Mouse (Mus musculus): ENCODE data around the gene Alox12. TPM values are rescaled to one million over a fixed set of nuclear protein-coding genes. Genes with fewer than 3 reads are reported as not detected.

Alox12 gene
- total RNA-seq, 2 experiments from 2014 or later, result 0.13 to 0.27 TPM

DNA sequence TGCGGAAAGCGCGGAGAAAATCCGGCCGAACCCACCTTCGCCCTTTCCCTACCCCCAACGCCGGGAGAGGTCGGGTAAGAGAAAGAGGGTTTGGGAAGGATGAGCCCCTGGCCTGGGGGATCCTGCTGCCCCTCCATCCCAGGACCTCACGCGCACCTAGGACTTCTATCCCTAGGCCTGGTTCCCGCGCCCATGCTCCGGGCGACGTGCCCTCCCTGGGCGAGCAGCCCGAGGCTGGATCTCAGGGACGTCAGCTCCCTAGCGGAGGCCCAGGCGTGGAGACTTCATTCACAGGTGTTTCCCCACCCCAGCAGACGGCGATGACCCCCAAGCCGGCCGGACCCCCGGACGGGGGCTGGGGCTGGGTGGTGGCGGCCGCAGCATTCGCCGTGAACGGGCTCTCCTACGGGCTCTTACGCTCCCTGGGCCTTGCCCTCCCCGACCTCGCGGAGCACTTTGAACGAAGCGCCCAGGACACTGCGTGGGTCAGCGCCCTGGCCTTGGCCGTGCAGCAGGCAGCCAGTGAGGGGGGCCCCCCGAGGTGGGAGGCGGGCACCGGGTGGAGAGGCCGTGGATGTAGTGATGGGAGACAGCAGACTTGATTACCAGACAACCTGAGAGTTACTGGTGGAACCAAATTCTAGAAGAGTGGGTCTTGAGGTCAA lies 40.8 kb downstream of the Alox12 start:
- DNase-seq (ENCODE audit: low spot score in 2 of 2), result no peak
- H3K4me3 ChIP-seq, result peak overlapping the region; percentile 64
- no peak for TF ChIP-seq CTCF (conservative IDR thresholded peaks at IDR 0.05)
- peak overlapping the region; percentile 88 for H3K27ac ChIP-seq

DNA sequence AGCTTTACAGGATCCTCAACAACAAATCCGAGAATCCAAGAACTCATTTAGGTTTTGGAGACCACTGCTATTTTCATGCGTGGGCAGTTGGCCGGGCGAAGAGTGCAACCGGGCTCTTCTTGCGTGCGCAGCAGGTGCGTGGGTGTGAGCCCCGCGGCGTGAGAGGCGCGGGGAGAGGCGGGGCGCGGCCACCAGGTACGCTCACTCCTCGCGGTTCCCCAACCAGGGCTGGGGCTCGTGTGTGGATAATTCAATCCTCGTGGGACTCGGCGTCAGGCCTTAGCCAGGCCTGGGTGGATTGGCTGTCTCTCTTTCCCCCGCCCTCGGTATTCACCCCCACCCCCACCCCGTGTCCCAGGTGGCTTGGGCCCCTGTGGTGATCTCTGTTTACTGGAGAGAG lies 41.4 kb downstream of the Alox12 start:
- DNase-seq (ENCODE audit: low spot score in 2 of 2), result no peak
- peak overlapping the region; percentile 88 for H3K27ac ChIP-seq
- TF ChIP-seq CTCF (conservative IDR thresholded peaks at IDR 0.05), result no peak

DNA sequence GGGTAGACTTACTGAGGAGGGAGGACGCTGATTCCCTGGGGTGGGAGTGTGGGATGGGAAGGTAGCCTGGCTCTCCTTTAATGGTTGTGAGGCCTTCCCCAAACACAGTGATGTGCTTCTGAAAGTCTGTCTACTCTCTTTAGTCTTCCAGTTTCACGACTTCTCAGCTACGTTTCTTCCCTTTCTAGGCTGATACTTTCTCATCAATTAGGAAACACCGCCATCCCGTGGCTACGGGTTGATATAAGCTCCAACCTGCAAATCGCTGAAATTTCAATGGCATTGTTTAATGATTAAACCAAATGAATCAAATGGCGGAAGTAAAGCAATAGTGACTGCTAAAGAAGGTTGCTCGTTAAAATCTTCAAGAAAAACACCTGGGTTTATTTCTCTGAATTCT lies 42.3 kb downstream of the Alox12 start:
- DNase-seq (ENCODE audit: low spot score in 2 of 2), result peak; percentile 78 to 80
- Histone ChIP-seq H3K4me3 (no peak overlapping the region), H3K27ac (peak overlapping the region; percentile 88; the same call in 1 of the 2 replicates)
- TF ChIP-seq CTCF (conservative IDR thresholded peaks at IDR 0.05), result peak; percentile 86

More for the DNA sequence above, 41.4 kb downstream of the Alox12 start:
- H3K4me3 ChIP-seq, result peak overlapping the region; percentile 64

- Histone ChIP-seq H3K27ac (peak within 1 kb of the TSS; percentile 88), H3K4me3 (peak within 1 kb of the TSS; percentile 64)
- TF ChIP-seq CTCF (conservative IDR thresholded peaks at IDR 0.05), result no peak
- DNase-seq (ENCODE audit: low spot score in 2 of 2), result no peak
Measured at GRCm38 (mm10) chr11:70212423-70212822, 42.7 kb downstream of the Alox12 start, which contains the start of gene Slc16a11. Slc16a11 (plus strand) TSS chr11:70212752.

DNA sequence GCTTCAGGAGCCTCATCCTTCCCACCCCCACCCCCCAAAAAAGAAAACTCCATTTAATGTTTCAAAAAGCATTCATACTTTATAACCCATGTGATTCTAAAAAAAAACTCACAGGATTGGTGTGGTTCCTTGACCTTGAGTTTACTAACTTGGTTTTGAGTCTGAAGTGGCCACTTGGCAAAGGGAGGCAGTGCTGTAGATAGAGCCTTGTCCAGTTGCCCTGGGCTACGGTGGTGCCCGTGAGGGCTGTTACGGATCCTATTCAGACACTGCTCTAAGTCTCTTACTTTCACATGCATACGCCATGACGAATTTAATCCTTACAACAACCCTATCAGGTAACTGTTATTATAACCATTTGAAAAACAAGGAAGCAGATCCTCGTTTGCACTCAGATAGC lies 43.2 kb downstream of the Alox12 start:
- Histone ChIP-seq H3K27ac (no peak overlapping the region), H3K4me3 (no peak overlapping the region)
- TF ChIP-seq CTCF (conservative IDR thresholded peaks at IDR 0.05), result no peak
- no peak for DNase-seq (ENCODE audit: low spot score in 2 of 2)

DNA sequence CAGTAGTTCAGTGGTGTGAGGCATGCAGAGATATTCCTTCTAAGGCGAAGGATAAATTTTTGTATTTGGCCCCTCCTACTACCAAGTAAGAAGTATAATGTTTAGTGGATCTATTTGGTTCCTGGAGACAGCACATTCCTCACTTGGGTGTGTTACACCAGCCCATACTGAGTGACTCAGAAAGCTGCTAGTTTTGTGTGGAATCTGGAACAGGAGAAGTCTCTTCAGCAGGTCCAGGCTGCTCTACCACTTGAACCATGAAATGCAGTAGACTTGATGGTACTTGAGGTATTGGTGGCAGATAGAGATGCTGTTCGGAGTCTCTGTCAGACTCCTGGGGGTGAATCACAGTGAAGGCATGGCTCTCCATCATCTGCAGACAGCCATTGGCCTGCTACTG lies 44.5 kb downstream of the Alox12 start:
- no peak for DNase-seq (ENCODE audit: low spot score in 2 of 2)
- no peak for TF ChIP-seq CTCF (conservative IDR thresholded peaks at IDR 0.05)
- Histone ChIP-seq H3K27ac (no peak overlapping the region), H3K4me3 (no peak overlapping the region)

GRCm38 (mm10) chr11:70208778-70209388 lies 46.3 kb downstream of the Alox12 start:
- no peak overlapping the region for H3K27ac ChIP-seq
- no peak for TF ChIP-seq CTCF (conservative IDR thresholded peaks at IDR 0.05)
- DNase-seq (ENCODE audit: low spot score in 2 of 2), result no peak
- H3K4me3 ChIP-seq, result no peak overlapping the region

- Histone ChIP-seq H3K4me3 (no peak overlapping the region), H3K27ac (no peak overlapping the region)
- no peak for DNase-seq (ENCODE audit: low spot score in 2 of 2)
- TF ChIP-seq CTCF (conservative IDR thresholded peaks at IDR 0.05), result no peak
Measured at GRCm38 (mm10) chr11:70207283-70207682, 47.9 kb downstream of the Alox12 start.

- no peak for TF ChIP-seq CTCF (conservative IDR thresholded peaks at IDR 0.05)
- no peak for DNase-seq (ENCODE audit: low spot score in 2 of 2)
- H3K27ac ChIP-seq, result no peak overlapping the region
- no peak overlapping the region for H3K4me3 ChIP-seq
Measured at GRCm38 (mm10) chr11:70206801-70207200, 48.4 kb downstream of the Alox12 start.

- TF ChIP-seq CTCF (conservative IDR thresholded peaks at IDR 0.05), result peak; percentile 96
- peak in 1 of 2 experiments; percentile 79 for DNase-seq (ENCODE audit: low spot score in 2 of 2)
- Histone ChIP-seq H3K27ac (no peak overlapping the region), H3K4me3 (no peak overlapping the region)
Measured at GRCm38 (mm10) chr11:70201691-70202090, 53.5 kb downstream of the Alox12 start.

DNA sequence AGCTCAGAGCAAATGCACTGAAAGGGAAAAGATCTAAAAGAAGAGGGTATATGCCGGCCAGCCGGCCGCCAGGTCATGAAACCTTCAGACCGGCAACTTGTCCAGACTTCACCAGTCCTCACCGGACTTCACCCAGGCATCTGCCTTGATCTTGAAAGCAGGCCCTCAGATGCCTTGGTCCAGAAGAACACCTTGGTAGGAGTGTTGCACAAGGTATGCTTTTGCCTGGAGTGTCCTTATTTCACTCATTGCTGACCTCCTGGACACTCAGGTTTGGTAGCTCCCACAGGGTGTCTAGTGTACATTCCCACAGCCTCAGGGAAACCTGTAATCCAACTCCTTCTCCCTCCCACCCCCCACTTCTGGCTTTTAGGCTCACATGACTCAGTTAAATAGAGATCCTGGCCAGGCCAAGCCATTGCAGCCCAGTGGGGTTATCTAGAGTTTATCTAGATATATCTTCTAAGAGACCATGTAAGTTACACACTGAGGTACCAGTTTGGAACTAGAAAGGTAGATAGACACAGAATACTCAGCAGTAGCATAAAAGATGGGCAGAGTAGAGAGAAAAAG lies 55.0 kb downstream of the Alox12 start:
- no peak overlapping the region for H3K27ac ChIP-seq
- TF ChIP-seq CTCF (conservative IDR thresholded peaks at IDR 0.05), result no peak
- no peak overlapping the region for H3K4me3 ChIP-seq
- DNase-seq (ENCODE audit: low spot score in 2 of 2), result no peak

GRCm38 (mm10) chr11:70199107-70199506 lies 56.0 kb downstream of the Alox12 start:
- Histone ChIP-seq H3K27ac (no peak overlapping the region), H3K4me3 (no peak overlapping the region)
- DNase-seq (ENCODE audit: low spot score in 2 of 2), result no peak
- no peak for TF ChIP-seq CTCF (conservative IDR thresholded peaks at IDR 0.05)

GRCm38 (mm10) chr11:70198332-70198731 lies 56.8 kb downstream of the Alox12 start:
- Histone ChIP-seq H3K27ac (no peak overlapping the region), H3K4me3 (no peak overlapping the region)
- no peak for DNase-seq (ENCODE audit: low spot score in 2 of 2)
- TF ChIP-seq CTCF (conservative IDR thresholded peaks at IDR 0.05), result no peak
